Mouse (Mus musculus): ENCODE data around the gene Slc24a5.

DNA sequence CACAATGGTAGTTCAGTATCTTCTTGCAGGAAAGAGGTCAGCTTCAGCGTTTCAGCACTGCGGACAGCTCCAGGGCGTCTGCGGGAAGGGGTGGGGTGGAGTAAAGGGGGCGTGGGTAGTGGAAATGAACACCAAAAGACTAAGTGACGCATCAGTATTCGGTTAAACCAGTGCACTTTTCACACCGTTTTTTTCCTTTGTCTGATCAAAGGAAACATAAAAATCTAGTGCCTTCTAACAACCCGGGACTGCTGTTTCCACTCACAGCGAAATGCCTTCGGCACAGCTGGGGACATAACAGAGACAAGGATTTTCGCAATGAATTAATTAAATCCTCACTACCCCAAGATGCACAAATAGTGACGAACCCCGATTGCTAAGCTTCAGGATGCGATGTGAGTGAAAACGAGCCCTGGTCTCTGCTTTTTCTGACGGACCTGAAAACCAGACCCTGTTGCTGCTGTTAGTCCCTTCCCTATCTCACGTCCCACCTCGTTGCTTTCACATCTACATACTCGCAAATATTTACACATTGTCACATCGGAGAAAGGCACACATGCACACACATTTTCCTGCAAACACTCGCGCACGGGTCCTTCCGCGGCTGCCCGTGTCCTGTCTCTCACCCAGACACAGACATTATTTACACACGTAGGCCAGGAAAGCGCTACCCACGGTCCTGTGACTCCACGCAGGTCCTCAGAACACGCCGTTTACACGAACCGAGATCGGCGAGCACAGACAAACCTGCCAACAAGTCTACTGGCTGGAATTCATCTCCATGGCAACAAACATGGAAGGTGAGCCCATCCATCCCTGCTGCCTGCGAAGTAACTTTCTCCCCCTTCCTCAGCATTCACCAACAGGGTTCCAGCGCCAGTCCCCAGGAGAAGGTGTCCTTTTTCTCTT lies 68.2 kb downstream of the Slc24a5 start, which contains the start of gene Ctxn2:
- TF ChIP-seq CTCF (IDR thresholded peaks at IDR 0.05; ENCODE audit: low read depth): no peak
- TF ChIP-seq EP300 (IDR thresholded peaks at IDR 0.05; ENCODE audit: low read depth): no peak
